Mouse (Mus musculus) midbrain, embryonic 12.5 days (tissue): Measurements from ENCODE around the gene Stard13. TPM values are rescaled to one million over a fixed set of nuclear protein-coding genes. Genes with fewer than 3 reads are reported as not detected.

ENCODE experiments used
- ATAC-seq: fragments of 200-750 bp; cut with Nextera tagmentation; 2 replicates; pipeline ENCODE4 v1.8.0; 2017; ENCODE audit warnings: low read depth, moderate TSS enrichment, moderate library complexity; ENCODE audit not compliant: low FRiP score
- H3K27ac ChIP-seq: fragments of 300-500 bp; sonication (generic); replicated peaks from 2 replicates; pipeline ENCODE4 v1.5.1; 2016; ENCODE audit warnings: mild to moderate bottlenecking
- H3K27me3 ChIP-seq: fragments of 300-500 bp; sonication (generic); 2 replicates; pipeline ENCODE4 v1.6.1; 2016; ENCODE audit warnings: mild to moderate bottlenecking
- H3K36me3 ChIP-seq: fragments of 300-500 bp; sonication (generic); 2 replicates; pipeline ENCODE4 v1.6.1; 2016
- H3K4me1 ChIP-seq: fragments of 300-500 bp; sonication (generic); 2 replicates; pipeline ENCODE4 v1.6.1; 2016
- H3K4me2 ChIP-seq: fragments of 300-500 bp; sonication (generic); replicated peaks from 2 replicates; pipeline ENCODE4 v1.6.1; 2016; ENCODE audit warnings: mild to moderate bottlenecking, moderate library complexity
- H3K4me3 ChIP-seq: fragments of 300-500 bp; sonication (generic); 2 replicates; pipeline ENCODE4 v1.5.1; 2016; ENCODE audit warnings: mild to moderate bottlenecking
- H3K9ac ChIP-seq: fragments of 300-500 bp; sonication (generic); replicated peaks from 2 replicates; pipeline ENCODE4 v1.6.1; 2016; ENCODE audit warnings: mild to moderate bottlenecking, moderate library complexity
- H3K9me3 ChIP-seq: fragments of 300-500 bp; sonication (generic); 2 replicates; pipeline ENCODE4 v1.6.1; 2016; ENCODE audit warnings: mild to moderate bottlenecking
- WGBS: fragments of 180-500 bp; shearing (Covaris S2); methylation state at CpG from one replicate; pipeline ENCODE4 v1.1.7; 2016; 5-methylcytosine and 5-hydroxymethylcytosine counted together
- polyA plus RNA-seq: library from polyadenylated mRNA; unstranded; fragments of >200 nt; fragmentation: Nextera tagmentation; extraction: Ambion mirVana; gene quantifications from 2 replicates; pipeline ENCODE4 v1.2.1, GENCODE M21; 2016

Stard13 gene
- polyA plus RNA-seq, 1 experiment from 2014 or later = 5.6 TPM

GRCm38 (mm10) chr5:151151549-151151948, 82.1 kb downstream of the Stard13 start:
- Histone ChIP-seq H3K4me2 (no peak overlapping the region), H3K36me3 (no peaks in the 10 kb centered on the region), H3K27ac (no peak overlapping the region), H3K9me3 (no peaks in the 10 kb centered on the region), H3K4me1 (peaks cover 3% of the 10 kb centered on the region; the same call in 1 of the 2 replicates), H3K27me3 (no peaks in the 10 kb centered on the region), H3K9ac (no peak overlapping the region), H3K4me3 (no peak overlapping the region)
- no peak for ATAC-seq
- 93% methylated on average over 9 of the region's 9 CpGs for WGBS

GRCm38 (mm10) chr5:151149509-151149908, 84.1 kb downstream of the Stard13 start:
- no peak for ATAC-seq
- no peak overlapping the region for H3K9ac ChIP-seq
- peaks cover under 1% of the 10 kb centered on the region; the same call in 1 of the 2 replicates for H3K4me1 ChIP-seq
- no peak overlapping the region for H3K4me3 ChIP-seq
- H3K36me3 ChIP-seq = no peaks in the 10 kb centered on the region
- no peak overlapping the region for H3K4me2 ChIP-seq
- WGBS = 79% methylated on average over 8 of the region's 8 CpGs
- H3K27ac ChIP-seq = no peak overlapping the region
- H3K9me3 ChIP-seq = no peaks in the 10 kb centered on the region
- no peaks in the 10 kb centered on the region for H3K27me3 ChIP-seq

GRCm38 (mm10) chr5:151148079-151148478, 85.6 kb downstream of the Stard13 start:
- 84% methylated on average over 4 of the region's 4 CpGs for WGBS
- H3K4me3 ChIP-seq = no peak overlapping the region
- no peaks in the 10 kb centered on the region for H3K36me3 ChIP-seq
- peaks cover 7% of the 10 kb centered on the region for H3K4me1 ChIP-seq
- no peak overlapping the region for H3K27ac ChIP-seq
- no peaks in the 10 kb centered on the region for H3K9me3 ChIP-seq
- no peaks in the 10 kb centered on the region for H3K27me3 ChIP-seq
- no peak overlapping the region for H3K9ac ChIP-seq
- ATAC-seq = no peak
- no peak overlapping the region for H3K4me2 ChIP-seq

GRCm38 (mm10) chr5:151145807-151146206, 87.8 kb downstream of the Stard13 start:
- 90% methylated on average over 5 of the region's 5 CpGs for WGBS
- Histone ChIP-seq H3K9ac (no peak overlapping the region), H3K4me2 (no peak overlapping the region), H3K27me3 (no peaks in the 10 kb centered on the region), H3K4me3 (no peak overlapping the region), H3K27ac (no peak overlapping the region), H3K9me3 (no peaks in the 10 kb centered on the region), H3K36me3 (no peaks in the 10 kb centered on the region), H3K4me1 (peaks cover 13% of the 10 kb centered on the region)
- ATAC-seq = no peak

GRCm38 (mm10) chr5:151143955-151144354, 89.7 kb downstream of the Stard13 start:
- ATAC-seq = no peak
- Histone ChIP-seq H3K4me3 (no peak overlapping the region), H3K4me1 (peaks cover 13% of the 10 kb centered on the region), H3K27me3 (no peaks in the 10 kb centered on the region), H3K4me2 (no peak overlapping the region), H3K27ac (no peak overlapping the region; the same call in 1 of the 2 replicates), H3K9me3 (no peaks in the 10 kb centered on the region), H3K9ac (no peak overlapping the region), H3K36me3 (no peaks in the 10 kb centered on the region)
- WGBS = 86% methylated on average over 5 of the region's 5 CpGs

- peaks cover 13% of the 10 kb centered on the region for H3K4me1 ChIP-seq
- no peak overlapping the region for H3K4me3 ChIP-seq
- no peaks in the 10 kb centered on the region for H3K36me3 ChIP-seq
- no peaks in the 10 kb centered on the region for H3K9me3 ChIP-seq
- H3K27ac ChIP-seq = peak overlapping the region; percentile 65
- no peaks in the 10 kb centered on the region for H3K27me3 ChIP-seq
- no peak overlapping the region for H3K4me2 ChIP-seq
- no peak overlapping the region for H3K9ac ChIP-seq
- WGBS = 18% methylated on average over 11 of the region's 11 CpGs
- ATAC-seq = peak; percentile 68
Measured at GRCm38 (mm10) chr5:151142671-151143601, 90.7 kb downstream of the Stard13 start.

- Histone ChIP-seq H3K36me3 (no peaks in the 10 kb centered on the region), H3K27me3 (no peaks in the 10 kb centered on the region), H3K27ac (0 out of 2 replicates have a peak overlapping the region, but pooled peaks have one; percentile 4), H3K4me1 (peaks cover 13% of the 10 kb centered on the region), H3K9me3 (no peaks in the 10 kb centered on the region), H3K9ac (no peak overlapping the region), H3K4me2 (no peak overlapping the region), H3K4me3 (no peak overlapping the region)
- ATAC-seq = peak; percentile 59
- WGBS = 44% methylated on average over 5 of the region's 5 CpGs
Measured at GRCm38 (mm10) chr5:151142241-151142640, 91.4 kb downstream of the Stard13 start.

- H3K4me3 ChIP-seq = no peak overlapping the region
- H3K9me3 ChIP-seq = no peaks in the 10 kb centered on the region
- H3K9ac ChIP-seq = no peak overlapping the region
- 88% methylated on average over 5 of the region's 5 CpGs for WGBS
- H3K27ac ChIP-seq = no peak overlapping the region
- no peak overlapping the region for H3K4me2 ChIP-seq
- peaks cover 4% of the 10 kb centered on the region for H3K4me1 ChIP-seq
- H3K36me3 ChIP-seq = no peaks in the 10 kb centered on the region
- no peaks in the 10 kb centered on the region for H3K27me3 ChIP-seq
- ATAC-seq = no peak
Measured at GRCm38 (mm10) chr5:151137901-151138300, 95.7 kb downstream of the Stard13 start.

- no peak for ATAC-seq
- Histone ChIP-seq H3K27me3 (no peaks in the 10 kb centered on the region), H3K4me3 (no peak overlapping the region), H3K4me1 (no peaks in the 10 kb centered on the region), H3K36me3 (no peaks in the 10 kb centered on the region), H3K9me3 (no peaks in the 10 kb centered on the region), H3K27ac (no peak overlapping the region), H3K9ac (no peak overlapping the region), H3K4me2 (no peak overlapping the region)
- 89% methylated on average over 4 of the region's 4 CpGs for WGBS
Measured at GRCm38 (mm10) chr5:151137311-151137710, 96.3 kb downstream of the Stard13 start.

GRCm38 (mm10) chr5:151135965-151136364, 97.7 kb downstream of the Stard13 start:
- no peaks in the 10 kb centered on the region for H3K4me1 ChIP-seq
- no peak overlapping the region for H3K4me3 ChIP-seq
- 73% methylated on average over 6 of the region's 6 CpGs for WGBS
- ATAC-seq = no peak
- H3K4me2 ChIP-seq = no peak overlapping the region
- H3K27me3 ChIP-seq = no peaks in the 10 kb centered on the region
- no peak overlapping the region for H3K9ac ChIP-seq
- H3K27ac ChIP-seq = no peak overlapping the region
- H3K36me3 ChIP-seq = no peaks in the 10 kb centered on the region
- no peaks in the 10 kb centered on the region for H3K9me3 ChIP-seq

- Histone ChIP-seq H3K9me3 (no peaks in the 10 kb centered on the region), H3K27ac (no peak overlapping the region), H3K4me1 (no peaks in the 10 kb centered on the region), H3K27me3 (no peaks in the 10 kb centered on the region), H3K4me3 (no peak overlapping the region), H3K4me2 (no peak overlapping the region), H3K9ac (no peak overlapping the region), H3K36me3 (no peaks in the 10 kb centered on the region)
- WGBS = 85% methylated on average over 8 of the region's 8 CpGs
- ATAC-seq = no peak
Measured at GRCm38 (mm10) chr5:151135078-151135826, 98.4 kb downstream of the Stard13 start.

- H3K4me2 ChIP-seq = no peak overlapping the region
- no peaks in the 10 kb centered on the region for H3K36me3 ChIP-seq
- H3K27ac ChIP-seq = no peak overlapping the region
- 87% methylated on average over 4 of the region's 4 CpGs for WGBS
- no peaks in the 10 kb centered on the region for H3K9me3 ChIP-seq
- no peak for ATAC-seq
- H3K4me1 ChIP-seq = no peaks in the 10 kb centered on the region
- no peaks in the 10 kb centered on the region for H3K27me3 ChIP-seq
- H3K4me3 ChIP-seq = no peak overlapping the region
- no peak overlapping the region for H3K9ac ChIP-seq
Measured at GRCm38 (mm10) chr5:151134202-151134601, 99.4 kb downstream of the Stard13 start.
